Mouse (Mus musculus) MEL (cell line): ENCODE data around the gene Eml1.
"Not testable (repeated sequence)": the region's sequence is repeated elsewhere in the genome, so short reads cannot be mapped to it uniquely, and the experiment has no call there.

ENCODE experiments used
- CTCF ChIP-seq, 3 experiments: IDR thresholded peaks in 2 of 3; conservative IDR thresholded peaks in 1 of 3; 2 replicates each; pipeline ENCODE4 v1.5.1; 2011 to 2012; ENCODE audit warnings: low read length in 3 of 3, low read depth in 2 of 3, mild to moderate bottlenecking in 2 of 3, improper control_type of control experiment in 1 of 3, inconsistent platforms in 1 of 3, mixed read lengths in 1 of 3, moderate library complexity in 1 of 3; ENCODE audit not compliant: control insufficient read depth in 1 of 3, insufficient read depth in 1 of 3, poor library complexity in 1 of 3, severe bottlenecking in 1 of 3
- EP300 ChIP-seq, 2 experiments: IDR thresholded peaks; 2 replicates each; pipeline ENCODE4 v1.6.1; 2011; ENCODE audit warnings: improper control_type of control experiment in 2 of 2, low read length in 2 of 2, low read depth in 1 of 2, mild to moderate bottlenecking in 1 of 2
- GABPA ChIP-seq: IDR thresholded peaks from 2 replicates; pipeline ENCODE4 v1.6.1; 2012; ENCODE audit warnings: low read depth, mild to moderate bottlenecking, inconsistent platforms, low read length, improper control_type of control experiment, moderate library complexity
- GATA1 ChIP-seq: IDR thresholded peaks from 2 replicates; pipeline ENCODE4 v1.6.1; 2011; ENCODE audit warnings: low read depth, low read length, improper control_type of control experiment
- JUND ChIP-seq: IDR thresholded peaks from 2 replicates; pipeline ENCODE4 v1.6.1; 2011; ENCODE audit warnings: low read depth, mild to moderate bottlenecking, improper control_type of control experiment, low read length
- MAFK ChIP-seq: IDR thresholded peaks from 2 replicates; pipeline ENCODE4 v1.6.1; 2011; ENCODE audit warnings: low read depth, mild to moderate bottlenecking, low read length, improper control_type of control experiment, borderline replicate concordance
- MEF2A ChIP-seq: IDR thresholded peaks from 2 replicates; pipeline ENCODE4 v1.6.1; 2014; ENCODE audit warnings: low read depth, mild to moderate bottlenecking, inconsistent platforms, low read length, improper control_type of control experiment; ENCODE audit not compliant: poor library complexity, insufficient replicate concordance, severe bottlenecking; ENCODE audit errors: extremely low read depth
- POLR2A ChIP-seq, 2 experiments: IDR thresholded peaks; 2 replicates each; pipeline ENCODE4 v1.6.1; 2011 to 2012; ENCODE audit warnings: low read length in 2 of 2, mild to moderate bottlenecking in 2 of 2, control low read depth in 1 of 2, improper control_type of control experiment in 1 of 2, low read depth in 1 of 2, moderate library complexity in 1 of 2; ENCODE audit not compliant: control insufficient read depth in 1 of 2, insufficient read depth in 1 of 2, poor library complexity in 1 of 2
- ZKSCAN1 ChIP-seq: IDR thresholded peaks from 2 replicates; pipeline ENCODE4 v1.6.1; 2012; ENCODE audit warnings: low read depth, mild to moderate bottlenecking, inconsistent platforms, low read length, improper control_type of control experiment, moderate library complexity

DNA sequence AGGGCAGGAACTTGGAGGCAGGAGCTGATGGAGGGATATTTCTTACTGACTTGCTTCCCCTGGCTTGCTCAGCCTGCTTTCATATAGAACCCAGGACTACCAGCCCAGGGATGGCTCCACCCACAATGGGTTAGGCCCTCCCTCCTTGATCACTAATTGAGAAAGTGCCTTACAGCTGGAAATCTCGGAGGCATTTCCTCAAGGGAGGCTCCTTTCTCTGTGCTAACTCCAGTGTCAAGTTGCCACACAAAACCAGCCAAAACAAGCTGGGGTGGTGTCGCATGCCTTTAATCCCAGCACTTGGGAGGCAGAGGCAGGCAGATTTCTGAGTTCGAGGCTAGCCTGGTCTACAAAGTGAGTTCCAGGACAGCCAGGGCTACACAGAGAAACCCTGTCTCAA is 136.3 kb downstream of the Eml1 start:
- TF ChIP-seq CTCF (IDR thresholded peaks at IDR 0.05 in 2 of 3, conservative IDR thresholded peaks at IDR 0.05 in 1 of 3; ENCODE audit: control insufficient read depth in 1 of 3, insufficient read depth in 1 of 3, low read depth in 2 of 3, low read length in 3 of 3, poor library complexity in 1 of 3, severe bottlenecking in 1 of 3); GATA1; MEF2A; ZKSCAN1; MAFK; POLR2A (IDR thresholded peaks at IDR 0.05; ENCODE audit: control insufficient read depth in 1 of 2, insufficient read depth in 1 of 2, low read depth in 1 of 2, low read length in 2 of 2, poor library complexity in 1 of 2); JUND; EP300 (IDR thresholded peaks at IDR 0.05; ENCODE audit: low read depth in 1 of 2, low read length in 2 of 2); GABPA: not testable (repeated sequence)
